Mouse (Mus musculus): ENCODE data around the gene Tma7.

Tma7 gene

DNA sequence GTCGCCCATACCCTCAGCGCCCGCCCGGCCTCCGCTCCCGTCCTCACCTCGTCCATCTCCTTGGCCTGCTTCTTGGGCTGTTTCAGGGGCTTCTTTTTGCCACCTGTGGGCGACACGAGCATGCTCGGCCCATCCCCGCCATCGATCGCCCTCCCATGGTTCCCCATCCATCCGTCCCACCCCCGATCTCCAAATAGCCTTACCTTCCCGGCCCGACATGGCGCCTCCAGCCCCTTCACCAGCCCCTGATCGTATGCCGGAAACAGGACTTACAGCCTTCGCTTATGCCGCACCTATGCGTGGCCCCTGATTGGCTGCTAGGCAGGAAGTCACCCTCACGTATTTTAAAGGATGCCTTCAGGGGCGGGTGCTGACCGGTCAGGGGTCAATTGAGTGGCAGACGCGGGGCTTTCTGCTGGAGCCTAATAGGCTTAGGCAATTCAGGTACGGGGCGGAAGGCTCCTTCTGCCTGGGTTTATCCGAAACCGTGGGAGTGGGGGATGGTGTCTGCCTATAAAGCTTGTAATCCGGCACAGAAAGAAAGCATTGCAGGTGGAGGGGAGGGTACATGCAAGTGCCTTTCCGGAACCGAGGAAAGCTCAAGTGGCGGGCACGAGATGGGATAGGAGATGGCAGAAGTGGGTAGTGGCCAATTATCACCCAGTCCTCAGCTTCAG, at the start of gene Tma7, which contains the start of gene Ccdc51:
Gene Tma7 (minus strand): TSS at position 464 of the 677 bp plus-strand sequence.
Gene Ccdc51 (plus strand): TSS at position 370 of the 677 bp plus-strand sequence.
- DNase-seq (ENCODE audit: inconsistent ontology term) = peak; percentile 88

DNA sequence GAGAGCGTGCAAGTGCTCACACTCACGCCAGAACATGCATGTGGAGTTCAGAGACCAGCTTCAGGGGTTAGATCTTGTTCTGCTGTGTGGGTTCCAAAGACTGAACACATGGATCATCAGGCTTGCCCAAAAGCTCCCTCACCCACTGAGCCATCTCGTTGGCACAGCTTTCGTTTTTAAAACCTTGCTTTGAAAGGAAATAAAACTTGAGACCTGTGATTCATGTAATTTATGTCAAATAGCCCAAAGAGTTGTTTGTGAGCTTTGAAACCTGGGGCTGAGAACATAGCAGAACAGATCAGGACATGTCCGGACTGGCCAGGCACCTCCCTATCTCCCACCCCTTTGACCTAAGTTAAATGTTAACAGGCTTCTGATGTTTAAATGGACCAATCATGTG, 47.7 kb upstream of the Tma7 start:
- no peak for DNase-seq (ENCODE audit: inconsistent ontology term)

DNA sequence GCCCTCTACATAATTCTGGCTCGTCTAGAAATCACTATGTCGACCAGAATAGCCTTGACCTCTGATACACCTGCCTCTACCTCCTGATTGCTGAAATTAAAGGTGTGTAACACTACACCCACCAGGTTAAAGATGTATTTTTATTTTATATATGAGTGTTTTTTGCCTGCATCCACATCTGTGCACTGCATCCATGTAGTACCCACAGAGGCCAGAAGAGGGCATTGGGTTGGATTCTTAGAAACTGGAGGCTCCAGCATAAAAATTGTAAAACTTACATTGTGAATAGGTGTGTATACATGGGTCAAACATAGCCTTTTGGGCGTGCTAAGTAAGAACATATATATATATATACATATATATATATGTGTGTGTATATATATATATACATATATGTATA, 45.8 kb upstream of the Tma7 start:
- no peak for DNase-seq (ENCODE audit: inconsistent ontology term)

DNA sequence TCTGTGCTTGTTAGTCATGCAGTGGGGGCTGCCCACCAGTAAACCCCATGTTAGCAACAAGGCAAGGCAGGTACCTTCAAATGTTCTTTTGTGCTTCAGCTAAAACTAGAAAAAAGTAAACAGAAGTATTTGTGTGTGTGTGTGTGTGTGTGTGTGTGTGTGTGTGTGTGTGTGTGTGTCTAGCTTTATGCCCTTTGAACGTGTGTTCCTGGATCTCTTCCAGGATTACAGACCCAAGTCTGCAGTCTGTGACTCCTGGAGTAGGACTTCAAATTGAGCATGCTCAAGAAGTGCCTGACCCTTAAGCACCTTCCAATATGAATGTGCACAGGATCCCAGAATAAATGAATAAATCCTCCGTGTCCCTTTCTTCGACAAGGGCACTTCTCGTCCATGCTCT, 44.7 kb upstream of the Tma7 start:
- no peak for DNase-seq (ENCODE audit: inconsistent ontology term)

DNA sequence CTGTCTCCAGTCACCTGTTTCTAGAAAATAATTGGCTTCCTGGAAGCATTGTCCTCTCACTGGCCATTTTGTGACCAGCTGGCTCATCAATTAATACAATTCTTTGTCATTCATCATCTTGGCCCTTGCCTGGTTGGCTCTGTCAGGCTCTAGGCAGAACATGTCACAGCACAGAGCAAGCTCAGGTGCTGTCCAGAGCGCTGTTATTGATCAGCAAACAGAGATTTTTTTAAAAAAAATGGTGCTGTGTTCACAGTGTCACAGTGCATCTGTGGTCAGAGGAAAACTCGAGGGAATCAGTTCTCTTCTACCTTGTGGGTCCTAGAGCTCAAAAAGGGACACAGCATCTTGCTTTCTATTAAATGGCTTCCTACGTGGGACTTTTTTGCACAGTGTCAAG, 43.1 kb upstream of the Tma7 start:
- DNase-seq (ENCODE audit: inconsistent ontology term) = no peak

DNA sequence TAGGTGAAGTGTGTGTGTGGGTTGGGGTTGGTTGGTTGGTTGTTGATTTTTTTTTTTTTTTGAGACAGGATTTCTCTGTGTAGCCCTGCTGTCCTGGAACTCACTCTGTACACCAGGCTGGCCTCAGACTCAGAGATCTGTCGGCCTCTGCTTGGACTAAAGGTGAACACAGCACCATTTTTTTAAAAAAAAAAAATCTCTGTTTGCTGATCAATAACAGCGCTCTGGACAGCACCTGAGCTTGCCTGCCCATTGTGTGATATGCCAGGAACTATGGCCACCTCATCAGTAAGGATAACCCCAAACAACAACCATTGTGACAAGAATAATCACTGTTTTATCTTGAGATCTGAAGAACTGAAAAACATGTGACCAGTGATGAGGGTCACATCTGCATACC, 42.7 kb upstream of the Tma7 start:
- no peak for DNase-seq (ENCODE audit: inconsistent ontology term)

DNA sequence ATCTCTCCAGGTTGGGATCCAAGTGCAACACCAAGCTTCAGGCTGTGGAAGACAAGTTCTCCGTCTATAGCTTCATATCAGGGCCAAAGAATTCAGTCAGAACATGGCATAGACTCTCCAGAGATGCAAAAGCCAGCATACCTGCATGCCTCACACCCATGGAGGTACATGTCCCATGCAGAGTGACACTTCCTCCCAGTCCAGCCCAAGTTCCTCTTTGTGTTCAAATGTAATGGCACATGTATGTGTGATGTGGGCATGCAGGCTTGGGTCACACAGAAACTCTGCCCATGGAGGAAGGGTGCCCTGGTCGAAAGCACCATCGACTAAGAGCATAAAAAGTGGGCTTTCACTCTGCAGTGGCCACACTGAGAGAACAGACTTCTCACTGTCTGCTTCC, 41.8 kb upstream of the Tma7 start:
- DNase-seq (ENCODE audit: inconsistent ontology term) = no peak

DNA sequence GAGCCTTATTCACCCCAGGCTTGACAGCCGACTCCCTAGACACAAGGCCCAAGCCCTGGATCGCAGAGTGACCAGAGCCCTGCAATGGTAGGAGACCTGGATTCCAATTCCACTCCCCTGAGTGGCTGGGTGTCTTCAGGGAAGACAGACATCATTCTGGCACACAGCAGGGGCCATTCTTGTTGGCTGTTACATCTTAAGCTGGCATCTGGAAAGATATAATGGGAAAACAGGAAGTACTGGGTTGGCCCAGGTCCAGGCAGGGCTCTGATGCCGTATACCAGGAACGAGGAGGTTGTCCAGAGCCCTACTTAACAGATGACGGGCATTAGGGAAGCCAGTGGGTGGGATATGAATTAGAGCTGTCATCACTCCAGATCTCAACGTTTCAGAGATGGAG, 40.9 kb upstream of the Tma7 start:
- DNase-seq (ENCODE audit: inconsistent ontology term) = peak; percentile 11

DNA sequence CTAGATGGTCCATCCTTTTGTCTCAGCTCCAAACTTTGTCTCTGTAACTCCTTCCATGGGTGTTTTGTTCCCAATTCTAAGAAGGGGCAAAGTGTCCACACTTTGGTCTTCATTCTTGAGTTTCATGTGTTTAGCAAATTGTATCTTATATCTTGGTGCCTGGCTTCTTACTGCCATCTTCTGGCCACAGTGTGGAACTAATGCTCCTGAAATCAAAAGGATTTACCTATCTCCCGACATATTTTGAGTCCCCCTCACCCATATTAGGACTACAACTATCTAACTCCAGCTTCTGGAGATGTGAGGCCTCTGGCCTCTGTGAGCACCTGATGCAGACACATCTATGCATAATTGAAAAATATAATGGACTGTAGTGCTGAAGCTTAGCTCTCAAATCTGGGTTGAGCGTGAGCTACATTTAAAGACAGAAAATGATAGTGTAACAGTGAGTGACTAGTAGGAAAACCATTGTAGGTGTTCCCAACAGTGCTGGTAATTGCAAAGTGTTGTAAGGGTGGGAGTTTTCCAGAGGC, 40.2 kb upstream of the Tma7 start:
- DNase-seq (ENCODE audit: inconsistent ontology term) = peak; percentile 22

DNA sequence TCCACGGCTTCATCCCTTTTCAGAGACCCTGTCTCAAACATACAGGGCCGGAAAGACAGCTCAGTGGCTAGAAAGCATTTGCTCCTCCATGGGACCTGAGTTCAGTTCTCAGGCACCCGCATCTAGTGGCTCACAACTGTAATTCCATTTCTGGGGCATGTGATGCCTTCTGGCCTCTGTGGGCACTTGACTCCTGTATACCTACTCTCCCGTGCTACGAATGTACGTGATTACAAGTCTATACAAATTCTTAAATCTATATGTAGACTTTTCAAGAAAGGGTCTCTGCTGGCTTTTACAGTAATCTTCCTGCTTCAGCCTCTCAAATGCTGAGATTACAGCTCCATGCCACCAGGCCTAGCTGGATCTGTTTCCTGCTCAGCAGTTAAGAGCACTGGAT, 38.6 kb upstream of the Tma7 start:
- DNase-seq (ENCODE audit: inconsistent ontology term) = no peak

DNA sequence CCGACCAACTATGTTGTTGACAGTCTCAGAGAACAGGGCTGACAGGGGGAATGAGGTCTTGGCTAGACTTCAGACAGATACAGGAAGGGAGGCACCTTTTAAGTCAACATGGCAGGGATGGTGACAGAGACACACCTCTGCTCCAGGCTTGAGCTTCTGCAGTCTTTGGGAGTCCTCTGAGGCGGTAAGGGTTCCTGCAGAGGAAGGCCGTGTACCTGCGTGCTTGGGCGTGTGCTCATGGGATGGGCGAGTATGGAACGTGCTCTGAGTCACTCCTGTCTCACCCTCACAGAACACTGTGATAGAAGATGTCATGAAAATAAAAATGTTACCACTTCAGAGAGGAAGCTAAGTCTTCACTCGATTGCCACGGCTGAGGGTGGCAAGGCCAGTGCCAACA, 37.2 kb upstream of the Tma7 start:
- DNase-seq (ENCODE audit: inconsistent ontology term) = no peak

DNA sequence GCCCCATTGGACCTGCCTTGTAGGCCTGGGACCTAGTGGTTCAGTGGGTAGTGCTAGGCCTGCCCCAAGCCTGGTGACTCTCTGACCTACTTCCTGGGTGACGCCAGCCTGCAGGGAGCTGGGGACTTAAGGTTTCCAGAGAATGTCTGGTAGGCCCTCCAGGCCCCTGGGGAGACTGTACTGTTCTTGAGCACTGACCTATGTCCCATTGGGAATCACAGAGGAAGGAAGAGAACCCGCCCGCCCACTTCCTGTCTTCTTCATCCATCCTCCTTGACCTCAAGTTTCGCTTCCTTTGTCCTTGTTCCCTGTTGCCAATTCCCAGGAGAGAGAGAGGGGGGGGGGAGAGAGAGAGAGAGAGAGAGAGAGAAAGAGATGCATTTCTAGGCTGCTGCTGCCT, 35.7 kb upstream of the Tma7 start:
- no peak for DNase-seq (ENCODE audit: inconsistent ontology term)

DNA sequence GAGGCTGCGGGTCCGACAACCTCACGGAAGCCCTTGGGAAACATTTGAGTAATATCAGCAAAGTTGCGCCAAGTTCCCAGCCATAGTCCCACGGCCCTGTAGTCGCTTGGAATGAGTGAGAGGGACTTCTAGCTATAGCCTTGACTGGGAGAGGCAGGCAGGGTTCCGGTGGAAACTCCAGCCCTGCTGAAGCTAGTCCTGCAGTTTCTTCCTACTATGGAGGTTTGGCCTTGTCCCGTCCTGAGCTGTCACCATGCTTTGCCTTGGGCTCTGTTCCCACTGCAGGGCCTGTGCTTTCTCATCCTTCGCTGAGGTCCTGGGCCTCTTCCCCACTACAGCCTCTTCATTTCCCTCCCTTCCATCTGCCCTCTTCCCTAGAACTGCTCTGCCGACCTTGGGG, 33.8 kb upstream of the Tma7 start:
- no peak for DNase-seq (ENCODE audit: inconsistent ontology term)

DNA sequence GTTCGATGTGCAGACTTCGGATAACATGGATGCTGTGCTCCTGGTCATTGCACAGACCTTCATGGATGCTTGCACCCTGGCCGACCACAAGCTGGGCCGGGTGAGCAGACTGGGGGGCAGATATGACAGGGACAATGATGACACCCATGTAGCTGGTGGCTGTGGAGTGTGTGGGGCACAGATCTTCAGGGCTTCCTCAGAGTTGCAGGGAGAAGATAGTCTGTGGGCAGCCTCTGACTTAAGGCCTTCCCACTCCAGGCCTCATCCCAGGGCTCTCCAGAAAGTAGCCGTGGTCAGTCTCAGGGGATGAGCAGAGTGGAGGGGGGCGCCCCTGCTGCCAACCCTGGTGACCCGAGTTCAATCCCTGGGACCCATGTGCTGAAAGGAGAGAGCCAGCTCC, 32.5 kb upstream of the Tma7 start:
- no peak for DNase-seq (ENCODE audit: inconsistent ontology term)

DNA sequence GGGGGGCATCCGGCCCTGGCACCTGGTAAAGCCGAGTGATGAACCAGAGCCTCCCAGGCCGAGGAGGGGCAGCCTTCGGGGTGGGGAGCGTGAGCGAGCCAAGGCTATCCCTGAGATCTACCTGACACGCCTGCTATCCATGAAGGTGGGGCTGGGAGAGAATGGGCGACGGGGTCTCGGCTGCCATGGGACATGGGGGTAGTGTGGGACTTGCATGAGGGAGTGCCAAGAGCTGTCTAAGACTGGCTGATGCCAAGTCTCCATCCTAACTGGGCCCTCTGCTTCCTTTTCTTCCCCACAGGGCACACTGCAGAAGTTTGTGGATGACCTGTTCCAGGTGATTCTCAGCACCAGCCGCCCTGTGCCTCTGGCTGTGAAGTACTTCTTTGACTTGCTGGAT, 31.9 kb upstream of the Tma7 start:
- no peak for DNase-seq (ENCODE audit: inconsistent ontology term)

DNA sequence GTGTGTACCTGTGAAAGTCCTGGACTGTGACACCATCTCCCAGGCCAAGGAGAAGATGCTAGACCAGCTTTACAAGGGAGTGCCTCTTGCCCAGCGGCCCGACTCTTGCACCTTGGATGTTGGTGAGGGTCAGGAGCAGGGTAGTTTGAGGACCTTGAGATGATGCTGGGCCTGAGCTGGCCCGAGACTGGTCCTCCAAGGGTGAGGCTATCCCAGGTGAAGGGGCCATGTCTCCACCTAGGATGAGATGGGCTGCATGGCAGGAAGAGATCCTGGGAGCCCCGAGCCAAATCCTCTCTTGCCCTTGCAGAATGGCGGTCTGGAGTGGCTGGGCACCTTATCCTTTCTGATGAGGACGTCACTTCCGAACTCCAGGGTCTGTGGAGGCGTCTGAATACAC, 30.9 kb upstream of the Tma7 start:
- no peak for DNase-seq (ENCODE audit: inconsistent ontology term)

DNA sequence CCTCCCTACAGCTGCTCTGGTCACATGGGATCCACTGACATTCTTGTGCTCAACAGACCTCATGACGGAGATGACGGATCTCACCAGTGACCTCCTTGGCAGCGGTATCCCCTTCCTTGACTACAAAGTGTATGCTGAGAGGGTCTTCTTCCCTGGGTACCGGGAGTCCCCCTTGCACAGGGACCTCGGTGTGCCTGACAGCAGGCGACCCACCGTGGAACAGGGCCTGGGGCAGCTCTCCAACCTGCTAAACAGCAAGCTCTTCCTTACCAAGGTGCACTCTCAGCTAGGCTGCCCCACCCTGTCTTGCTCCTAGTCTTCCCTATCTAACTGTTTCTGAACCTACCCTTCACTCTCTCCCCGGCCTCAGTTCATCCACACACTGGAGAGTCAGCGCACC, 29.2 kb upstream of the Tma7 start:
- DNase-seq (ENCODE audit: inconsistent ontology term) = no peak

DNA sequence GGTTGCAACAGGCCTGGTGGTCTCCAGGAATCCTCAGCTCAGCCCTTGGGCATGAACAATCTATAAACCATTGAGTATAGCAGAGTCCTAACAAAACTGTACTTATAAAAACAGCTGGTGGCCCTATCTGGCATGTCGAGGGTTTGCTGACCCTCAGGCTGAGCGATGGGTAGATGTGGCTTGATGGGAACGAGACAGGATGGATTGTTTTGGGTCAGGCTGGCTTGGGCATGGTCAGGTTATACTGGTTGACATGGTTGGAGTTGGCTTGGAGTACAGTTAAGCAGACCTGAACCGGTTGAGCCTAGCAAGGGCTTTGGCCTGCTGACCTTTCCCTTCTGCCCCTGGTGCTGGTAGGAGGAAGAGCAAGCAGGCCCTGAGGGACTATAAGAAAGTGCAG, 28.7 kb upstream of the Tma7 start:
- no peak for DNase-seq (ENCODE audit: inconsistent ontology term)

DNA sequence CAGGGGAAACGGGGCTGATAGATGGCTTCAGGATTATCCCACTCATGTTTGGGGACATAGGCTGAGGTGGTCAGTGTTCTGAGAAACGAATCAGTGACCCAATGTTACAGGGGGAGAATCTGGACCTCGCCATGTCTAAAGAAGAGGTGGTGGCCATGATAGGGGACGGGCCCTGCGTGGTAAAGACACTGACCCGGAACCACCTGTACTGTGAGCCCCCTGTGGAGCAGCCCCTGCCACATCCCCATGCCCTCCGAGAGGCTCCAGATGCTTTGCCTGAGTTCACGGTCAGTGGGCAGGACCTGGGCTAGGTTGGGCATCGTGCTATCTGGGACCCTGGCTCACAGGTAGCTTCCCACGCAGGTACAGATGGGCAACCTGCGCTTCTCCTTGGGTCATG, 27.9 kb upstream of the Tma7 start:
- no peak for DNase-seq (ENCODE audit: inconsistent ontology term)

DNA sequence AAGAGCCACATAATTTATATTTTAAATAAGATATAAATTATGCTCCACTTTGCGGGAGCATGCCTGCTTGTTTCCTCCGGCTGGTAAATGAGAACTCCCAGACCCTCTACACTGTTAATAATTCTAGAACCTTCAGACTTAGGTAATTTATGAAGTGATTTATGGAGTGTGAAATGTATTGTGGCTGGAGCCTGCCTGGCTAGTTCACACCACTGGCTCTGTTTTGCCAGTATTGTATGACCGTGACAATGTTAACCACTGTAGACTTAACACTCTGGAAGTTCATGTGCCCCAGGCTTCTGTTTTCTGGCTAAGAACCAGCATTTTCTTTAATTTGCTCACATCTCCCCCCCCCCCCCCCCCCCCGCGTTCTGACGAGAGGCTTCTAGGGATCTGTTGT, 25.0 kb upstream of the Tma7 start:
- DNase-seq (ENCODE audit: inconsistent ontology term) = no peak

DNA sequence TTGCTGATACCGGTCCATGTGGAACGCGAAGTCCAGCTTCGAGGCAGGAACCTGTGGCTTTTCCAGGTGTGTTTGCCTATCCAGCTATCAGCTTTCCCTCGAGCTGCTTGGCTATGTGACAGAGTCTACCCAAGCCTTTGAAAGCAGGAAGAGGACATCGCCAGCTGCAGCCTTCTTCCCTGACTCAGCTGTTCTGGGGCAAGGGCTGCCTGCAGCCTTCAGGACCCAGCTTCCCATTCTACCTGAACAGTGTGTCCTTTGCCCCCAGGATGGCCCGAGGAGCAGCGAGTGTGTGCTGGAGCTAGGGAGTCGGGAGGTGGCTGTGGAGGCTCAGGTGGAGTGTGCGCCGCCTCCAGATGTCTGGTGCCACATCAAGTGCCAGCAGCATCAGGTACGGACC, 23.3 kb upstream of the Tma7 start:
- no peak for DNase-seq (ENCODE audit: inconsistent ontology term)

DNA sequence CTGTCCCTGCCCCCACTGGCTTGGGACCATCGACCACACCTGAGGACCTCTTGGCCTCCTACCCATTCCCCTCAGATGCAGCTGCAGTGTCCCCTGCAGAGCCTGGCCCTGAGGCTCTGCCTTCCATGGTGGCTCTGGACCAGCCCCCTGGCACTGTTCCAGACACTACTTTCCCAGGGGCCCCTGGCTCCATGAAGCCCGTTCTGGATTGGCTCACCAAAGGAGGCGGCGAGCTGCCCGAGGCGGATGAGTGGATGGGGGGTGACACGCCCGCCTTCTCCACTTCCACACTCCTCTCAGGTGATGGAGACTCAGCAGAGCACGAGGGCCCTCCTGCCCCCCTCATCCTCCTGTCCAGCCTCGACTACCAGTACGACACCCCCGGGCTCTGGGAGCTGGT, 22.6 kb upstream of the Tma7 start:
- no peak for DNase-seq (ENCODE audit: inconsistent ontology term)

DNA sequence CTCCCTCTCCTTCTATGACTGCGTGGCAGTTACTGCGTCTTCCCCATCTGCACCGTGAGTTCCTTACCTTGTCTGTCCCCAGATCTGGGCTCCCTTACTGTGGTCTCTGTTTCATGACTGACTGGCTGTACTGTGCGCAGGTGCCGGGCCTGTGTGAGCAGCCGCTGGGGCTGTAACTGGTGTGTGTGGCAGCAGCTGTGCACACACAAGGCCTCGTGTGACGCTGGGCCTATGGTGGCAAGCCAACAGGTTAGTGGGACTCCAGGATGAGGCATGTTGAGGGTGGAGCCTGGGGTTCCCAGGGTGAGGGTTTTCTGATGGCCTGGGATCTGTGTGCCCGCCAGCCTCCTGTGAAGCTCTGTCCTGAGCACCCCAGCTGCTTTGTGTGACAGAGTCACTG, 21.7 kb upstream of the Tma7 start:
- no peak for DNase-seq (ENCODE audit: inconsistent ontology term)

DNA sequence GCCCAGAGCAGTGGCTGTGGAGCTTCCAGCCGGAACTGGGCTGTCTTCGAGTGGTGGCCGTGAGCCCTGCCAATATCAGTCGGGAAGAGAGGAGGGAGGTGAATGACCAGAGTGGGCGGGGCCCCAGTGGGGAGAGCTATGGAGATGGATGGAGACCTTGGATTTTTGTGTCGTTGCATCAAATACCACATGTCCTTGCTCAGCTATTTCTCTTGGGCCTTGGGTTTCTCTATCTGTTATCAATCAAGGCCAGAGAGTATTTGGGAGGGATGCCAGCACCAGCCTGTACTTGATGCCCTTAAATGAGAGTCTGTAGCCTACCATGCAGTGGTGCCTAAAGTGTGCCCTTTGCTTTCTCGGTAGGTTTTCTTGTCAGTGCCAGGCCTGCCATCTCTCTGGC, 20.9 kb upstream of the Tma7 start:
- DNase-seq (ENCODE audit: inconsistent ontology term) = peak; percentile 27
